Mouse (Mus musculus) hindbrain, embryonic 14.5 days (tissue): ENCODE measurements around the gene Ppox. TPM values are rescaled to one million over a fixed set of nuclear protein-coding genes. Genes with fewer than 3 reads are reported as not detected.
"Not testable (repeated sequence)": the region's sequence is repeated elsewhere in the genome, so short reads cannot be mapped to it uniquely, and the experiment has no call there.

ENCODE experiments used
- ATAC-seq: fragments of 200-750 bp; cut with Nextera tagmentation; 2 replicates; pipeline ENCODE4 v1.8.0; 2017; ENCODE audit warnings: moderate number of reproducible peaks, mild to moderate bottlenecking, moderate TSS enrichment, moderate library complexity; ENCODE audit not compliant: low FRiP score
- DNase-seq: peaks from one replicate; pipeline ENCODE4 v3.0.0-alpha.2; 2015; ENCODE audit warnings: low spot score
- H3K27ac ChIP-seq: fragments of 300-500 bp; sonication (generic); 2 replicates; pipeline ENCODE4 v1.5.1; 2014; ENCODE audit warnings: mild to moderate bottlenecking, moderate library complexity
- H3K27me3 ChIP-seq: fragments of 300-500 bp; sonication (generic); 2 replicates; pipeline ENCODE4 v1.6.1; 2014; ENCODE audit warnings: mild to moderate bottlenecking, low read length, mixed read lengths; ENCODE audit not compliant: control insufficient read depth, insufficient read depth
- H3K36me3 ChIP-seq: fragments of 300-500 bp; sonication (generic); replicated peaks from 2 replicates; pipeline ENCODE4 v1.6.1; 2014; ENCODE audit not compliant: control insufficient read depth, insufficient read depth
- H3K4me1 ChIP-seq: fragments of 300-500 bp; sonication (generic); replicated peaks from 2 replicates; pipeline ENCODE4 v1.6.1; 2014; ENCODE audit warnings: antibody characterized with exemption, low read length, mixed read lengths; ENCODE audit not compliant: control insufficient read depth, insufficient read depth
- H3K4me2 ChIP-seq: fragments of 300-500 bp; sonication (generic); replicated peaks from 2 replicates; pipeline ENCODE4 v1.6.1; 2014; ENCODE audit warnings: mild to moderate bottlenecking, moderate library complexity
- H3K4me3 ChIP-seq: fragments of 300-500 bp; sonication (generic); replicated peaks from 2 replicates; pipeline ENCODE4 v1.5.1; 2014; ENCODE audit warnings: mild to moderate bottlenecking, low read length
- H3K9ac ChIP-seq: fragments of 300-500 bp; sonication (generic); 2 replicates; pipeline ENCODE4 v1.6.1; 2014
- H3K9me3 ChIP-seq: fragments of 300-500 bp; sonication (generic); 2 replicates; pipeline ENCODE4 v1.6.1; 2016; ENCODE audit warnings: low read length; ENCODE audit not compliant: control insufficient read depth
- WGBS: fragments of 180-500 bp; shearing (Covaris S2); extraction: QIAGEN DNeasy Blood & Tissue Kit; methylation state at CpG from one replicate; pipeline ENCODE4 v1.1.7; 2014; 5-methylcytosine and 5-hydroxymethylcytosine counted together
- polyA plus RNA-seq: library from polyadenylated mRNA; unstranded; fragments of >200 nt; fragmentation: Nextera tagmentation; extraction: Ambion mirVana; gene quantifications from 2 replicates; pipeline ENCODE4 v1.2.1, GENCODE M21; 2014

Gene Ppox
- polyA plus RNA-seq, 1 experiment from 2014 or later, result 44.6 TPM

DNA sequence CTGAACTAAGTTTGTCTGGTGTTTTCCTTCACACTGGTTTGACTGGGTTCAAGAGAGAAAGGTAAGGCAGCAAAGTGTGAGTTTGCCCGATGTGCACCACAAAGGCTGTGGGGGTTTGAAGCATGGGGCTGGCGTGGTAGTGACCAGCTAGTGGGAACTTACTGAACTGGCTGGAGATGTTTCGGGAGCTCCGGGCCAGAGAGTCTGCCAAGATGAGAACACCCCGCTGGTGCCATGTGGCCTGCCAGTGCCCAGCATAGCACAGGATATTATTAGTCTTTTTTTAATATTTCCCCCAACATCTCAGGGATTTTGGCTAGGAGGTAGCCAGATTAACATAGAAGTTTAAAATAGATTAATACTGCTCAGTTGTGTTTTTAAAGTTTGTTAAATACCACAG lies 39.2 kb upstream of the Ppox start:
- ATAC-seq (no peak), DNase-seq (no peak)
- Histone ChIP-seq H3K4me1 (no peaks in the 10 kb centered on the region), H3K36me3 (0 out of 2 replicates have a peak, but pooled peaks cover 3% of the 10 kb centered on the region), H3K4me3 (no peak overlapping the region; the same call in 1 of the 2 replicates), H3K9me3 (no peaks in the 10 kb centered on the region), H3K27ac (no peak overlapping the region), H3K27me3 (no peaks in the 10 kb centered on the region), H3K4me2 (0 out of 2 replicates have a peak overlapping the region, but pooled peaks have one; percentile 15), H3K9ac (no peak overlapping the region)
- 15% methylated on average over 5 of the region's 5 CpGs for WGBS

DNA sequence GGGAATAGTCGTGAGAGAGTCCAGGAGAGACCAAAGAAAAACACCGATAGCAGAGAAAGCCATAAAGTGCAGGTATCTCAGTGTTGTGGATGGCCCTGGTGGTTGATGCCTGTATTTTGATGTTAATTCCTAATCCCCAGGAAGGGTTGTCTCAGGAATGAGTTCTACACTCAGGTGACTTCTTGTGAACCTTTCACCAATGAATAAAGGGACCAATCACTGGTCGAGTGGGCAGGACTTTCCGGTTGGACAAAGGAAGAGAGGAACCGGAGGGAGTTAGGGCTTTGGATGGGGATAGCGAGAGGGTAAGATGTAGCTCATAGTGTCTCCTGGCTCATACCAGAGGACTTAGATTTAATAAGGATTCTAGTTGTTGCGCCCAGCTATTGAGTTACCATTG lies 38.8 kb upstream of the Ppox start:
- Histone ChIP-seq H3K36me3 (0 out of 2 replicates have a peak, but pooled peaks cover 3% of the 10 kb centered on the region), H3K9ac (no peak overlapping the region), H3K4me1 (no peaks in the 10 kb centered on the region), H3K9me3 (no peaks in the 10 kb centered on the region), H3K27ac (no peak overlapping the region), H3K4me2 (0 out of 2 replicates have a peak overlapping the region, but pooled peaks have one; percentile 15), H3K27me3 (no peaks in the 10 kb centered on the region), H3K4me3 (no peak overlapping the region; the same call in 1 of the 2 replicates)
- DNase-seq (no peak), ATAC-seq (no peak)
- WGBS, result 12% methylated on average over 7 of the region's 7 CpGs

DNA sequence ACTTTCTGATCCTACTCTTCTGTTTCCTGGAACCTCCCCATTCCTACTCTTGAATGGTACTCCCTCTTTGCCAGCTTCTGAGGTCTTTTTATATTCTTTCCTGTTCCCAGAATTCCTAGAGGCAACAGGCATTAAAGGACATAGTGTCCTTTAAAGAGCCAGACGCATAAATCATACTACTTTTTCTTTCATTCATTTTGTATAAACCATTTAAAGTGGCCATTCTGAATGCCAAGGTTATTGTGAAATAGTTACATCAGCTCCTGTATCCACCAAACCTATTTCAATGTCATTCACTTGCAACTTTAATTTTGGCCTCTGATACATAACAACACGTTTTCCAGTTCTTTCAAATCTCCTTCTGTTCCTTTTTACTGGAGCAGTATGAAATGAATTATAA lies 28.3 kb upstream of the Ppox start:
- no peak overlapping the region for H3K4me3 ChIP-seq
- no peaks in the 10 kb centered on the region for H3K9me3 ChIP-seq
- H3K27me3 ChIP-seq, result no peaks in the 10 kb centered on the region
- no peaks in the 10 kb centered on the region for H3K4me1 ChIP-seq
- 70% methylated on average over 2 of the region's 2 CpGs for WGBS
- DNase-seq (no peak), ATAC-seq (no peak)
- no peak overlapping the region for H3K9ac ChIP-seq
- no peak overlapping the region for H3K4me2 ChIP-seq
- no peak overlapping the region for H3K27ac ChIP-seq
- no peaks in the 10 kb centered on the region for H3K36me3 ChIP-seq

DNA sequence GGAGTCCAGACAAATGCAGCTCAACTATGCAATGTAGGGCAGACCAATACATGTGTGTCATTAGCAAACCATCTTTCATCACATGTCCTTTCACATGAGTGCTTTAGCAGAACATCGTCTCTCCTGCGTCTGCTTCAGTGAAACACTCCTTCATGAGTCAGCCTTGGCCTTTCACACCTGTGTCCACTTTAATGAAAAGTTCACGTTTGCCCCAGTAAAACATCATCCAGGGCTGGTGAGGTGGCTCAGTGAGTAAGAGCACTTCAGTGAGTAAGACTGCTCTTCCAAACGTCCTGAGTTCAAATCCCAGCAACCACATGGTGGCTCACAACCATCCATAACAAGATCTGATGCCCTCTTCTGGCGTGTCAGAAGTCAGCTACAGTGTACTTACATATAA lies 25.2 kb upstream of the Ppox start:
- not testable (repeated sequence) for H3K9ac ChIP-seq, H3K9me3 ChIP-seq, H3K27me3 ChIP-seq, H3K4me1 ChIP-seq, H3K4me2 ChIP-seq, H3K4me3 ChIP-seq, ATAC-seq, H3K27ac ChIP-seq, DNase-seq, H3K36me3 ChIP-seq
- 76% methylated on average over 5 of the region's 5 CpGs for WGBS

DNA sequence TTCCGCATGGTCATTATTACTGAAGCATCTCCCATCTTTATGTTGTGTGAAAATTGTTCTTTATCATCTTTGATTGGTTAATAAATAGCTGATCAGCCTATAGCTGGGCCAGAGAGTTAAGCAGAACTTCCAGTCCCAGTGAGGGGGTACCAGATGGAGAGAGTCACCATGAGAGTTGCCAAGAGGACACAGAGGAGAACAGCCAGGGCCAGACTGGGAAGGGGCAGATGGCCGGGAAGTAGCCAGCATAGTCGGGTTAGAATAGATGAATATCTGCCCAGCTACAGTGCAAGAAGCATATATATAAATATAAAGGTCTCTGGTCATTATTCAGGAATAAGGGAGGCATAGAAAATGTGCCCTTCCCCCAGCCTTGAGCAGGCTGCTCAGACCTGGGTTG lies 17.2 kb upstream of the Ppox start:
- no peak overlapping the region for H3K9ac ChIP-seq
- WGBS, result 69% methylated on average over 3 of the region's 3 CpGs
- no peaks in the 10 kb centered on the region for H3K9me3 ChIP-seq
- H3K4me3 ChIP-seq, result no peak overlapping the region
- no peaks in the 10 kb centered on the region for H3K36me3 ChIP-seq
- no peak for ATAC-seq
- H3K27me3 ChIP-seq, result peaks cover 17% of the 10 kb centered on the region; the same call in 1 of the 2 replicates
- no peak for DNase-seq
- no peak overlapping the region for H3K4me2 ChIP-seq
- no peak overlapping the region for H3K27ac ChIP-seq
- H3K4me1 ChIP-seq, result peaks cover 7% of the 10 kb centered on the region

DNA sequence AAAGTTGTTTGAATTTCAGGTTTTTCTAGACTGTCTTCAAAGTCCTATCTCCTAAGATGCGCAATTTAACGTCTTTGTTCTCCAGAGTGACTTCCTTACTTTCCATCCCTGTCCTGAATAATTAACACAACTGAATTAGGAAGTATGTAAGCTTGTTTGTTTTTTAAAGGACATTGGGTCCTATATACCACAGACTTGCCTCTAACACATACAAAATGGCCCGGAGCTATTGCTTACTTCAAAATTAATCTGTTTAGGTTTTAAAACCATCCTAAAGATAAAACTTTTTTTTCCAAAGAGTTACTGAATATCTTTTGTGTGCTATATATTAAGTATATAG lies 14.0 kb upstream of the Ppox start:
- H3K4me2 ChIP-seq, result peak overlapping the region; percentile 89
- WGBS, result 17% methylated on average over 3 of the region's 3 CpGs
- peaks cover under 1% of the 10 kb centered on the region; the same call in 1 of the 2 replicates for H3K36me3 ChIP-seq
- DNase-seq (no peak), ATAC-seq (peak; percentile 13)
- peak overlapping the region; percentile 66 for H3K4me3 ChIP-seq
- no peaks in the 10 kb centered on the region for H3K9me3 ChIP-seq
- H3K27me3 ChIP-seq, result peaks cover 17% of the 10 kb centered on the region; the same call in 1 of the 2 replicates
- peak overlapping the region; percentile 92 for H3K27ac ChIP-seq
- H3K9ac ChIP-seq, result peak overlapping the region; percentile 81
- H3K4me1 ChIP-seq, result peaks cover 9% of the 10 kb centered on the region

DNA sequence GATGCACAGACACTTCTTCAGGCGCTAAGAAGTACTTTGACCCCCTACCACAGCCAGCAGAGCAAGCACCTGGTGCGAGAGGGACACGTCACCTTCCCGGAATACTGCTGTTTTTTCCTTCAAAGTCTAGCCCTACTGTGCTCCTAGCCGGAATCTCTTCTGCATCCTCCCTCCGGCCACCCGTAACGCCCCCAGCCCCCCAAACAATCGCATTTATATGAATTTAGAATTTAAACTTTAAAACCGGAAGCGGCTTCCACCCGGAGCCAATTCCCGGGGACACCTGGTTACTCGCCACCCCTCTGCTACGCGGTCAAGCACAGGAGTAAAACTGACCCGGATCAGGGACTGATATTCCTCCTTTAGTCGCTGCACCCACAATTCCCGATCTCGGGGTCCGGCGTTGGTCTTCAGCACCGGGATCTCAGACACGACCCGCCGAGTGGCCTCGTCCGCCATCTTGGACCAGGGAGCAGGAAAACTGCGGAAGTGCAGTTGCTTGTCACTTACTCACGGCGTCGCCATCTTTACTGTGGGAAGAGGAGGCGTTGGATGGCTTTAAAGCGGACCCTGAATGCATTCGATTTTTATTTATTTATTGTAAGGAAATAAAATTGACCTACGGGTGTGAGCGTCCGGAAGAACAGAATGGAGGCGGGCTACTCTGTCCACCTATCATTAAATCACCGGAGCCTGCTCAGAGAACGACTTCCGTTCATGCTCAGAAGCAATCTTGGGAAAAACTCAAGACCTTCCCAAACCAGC lies 13.5 kb upstream of the Ppox start, which contains the start of gene Ufc1:
Gene Ufc1 (minus strand): TSS at position 727 of the 765 bp plus-strand sequence.
- Histone ChIP-seq H3K4me3 (peak within 1 kb of the TSS; percentile 66), H3K27ac (peak within 1 kb of the TSS; percentile 92), H3K36me3 (peaks cover 6% of the 10 kb centered on the region), H3K4me2 (peak within 1 kb of the TSS; percentile 89), H3K9me3 (no peaks in the 10 kb centered on the region), H3K9ac (peak within 1 kb of the TSS; percentile 81), H3K4me1 (peaks cover 9% of the 10 kb centered on the region), H3K27me3 (peaks cover 17% of the 10 kb centered on the region; the same call in 1 of the 2 replicates)
- DNase-seq (peak; percentile 82), ATAC-seq (peak; percentile 87)
- under 1% methylated on average over 42 of the region's 42 CpGs for WGBS

DNA sequence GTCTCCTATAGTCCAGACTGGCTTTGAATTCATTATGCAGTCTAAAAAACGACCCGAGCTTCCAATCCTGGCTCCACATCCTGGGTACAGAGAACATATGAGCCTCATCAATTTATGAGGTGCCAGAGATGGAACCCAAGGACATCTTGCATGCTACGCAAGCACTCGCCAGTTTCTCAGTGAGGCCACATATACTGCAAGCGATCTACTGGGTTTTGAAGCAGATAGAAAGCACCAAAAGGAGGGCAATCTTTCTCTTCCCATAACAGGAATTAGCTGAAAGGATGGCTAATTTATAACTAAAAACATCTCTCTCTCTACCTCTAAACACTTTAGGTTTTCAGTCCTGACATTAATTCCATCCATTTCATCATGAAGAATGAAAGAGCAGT lies 12.9 kb upstream of the Ppox start:
- WGBS, result 39% methylated on average over 5 of the region's 5 CpGs
- ATAC-seq, result no peak
- H3K36me3 ChIP-seq, result peaks cover 12% of the 10 kb centered on the region

DNA sequence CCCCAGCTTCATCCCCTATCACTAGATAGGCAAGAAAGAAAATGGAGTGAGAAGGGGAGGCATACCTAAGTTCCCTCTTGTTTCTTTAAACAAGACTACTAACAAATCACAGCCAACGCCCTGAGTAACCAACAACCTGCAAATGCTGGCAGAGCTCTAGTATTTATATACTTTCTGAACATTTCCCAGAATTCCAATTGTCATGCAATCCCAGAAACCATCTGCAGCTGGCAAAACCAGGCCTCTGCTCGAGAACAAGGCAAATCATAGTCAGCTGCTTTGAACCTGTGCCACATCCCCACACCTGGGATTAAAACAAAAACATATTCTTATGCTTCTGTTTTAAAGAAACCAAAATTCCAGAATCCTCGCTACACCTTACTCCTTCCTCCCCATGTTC lies 12.4 kb upstream of the Ppox start:
- 89% methylated on average over 3 of the region's 3 CpGs for WGBS
- peaks cover 10% of the 10 kb centered on the region for H3K4me1 ChIP-seq
- DNase-seq (no peak), ATAC-seq (no peak)
- peak overlapping the region; percentile 81 for H3K9ac ChIP-seq
- peak overlapping the region; percentile 89 for H3K4me2 ChIP-seq
- 0 out of 2 replicates have a peak overlapping the region, but pooled peaks have one; percentile 92 for H3K27ac ChIP-seq
- no peaks in the 10 kb centered on the region for H3K9me3 ChIP-seq
- H3K36me3 ChIP-seq, result peaks cover 18% of the 10 kb centered on the region
- peaks cover 15% of the 10 kb centered on the region; the same call in 1 of the 2 replicates for H3K27me3 ChIP-seq
- H3K4me3 ChIP-seq, result peak overlapping the region; percentile 66; the same call in 1 of the 2 replicates

More for the DNA sequence above, 12.9 kb upstream of the Ppox start:
- no peak for DNase-seq
- peak overlapping the region; percentile 89 for H3K4me2 ChIP-seq
- peak overlapping the region; percentile 81 for H3K9ac ChIP-seq
- H3K4me1 ChIP-seq, result peaks cover 9% of the 10 kb centered on the region
- H3K4me3 ChIP-seq, result peak overlapping the region; percentile 66
- no peaks in the 10 kb centered on the region for H3K9me3 ChIP-seq
- peak overlapping the region; percentile 92 for H3K27ac ChIP-seq
- H3K27me3 ChIP-seq, result peaks cover 17% of the 10 kb centered on the region; the same call in 1 of the 2 replicates
